Mouse (Mus musculus) megakaryocyte progenitor cell, adult 5-6 weeks (primary cell): Measurements from ENCODE around the gene Abraxas1. TPM values are rescaled to one million over a fixed set of nuclear protein-coding genes. Genes with fewer than 3 reads are reported as not detected.

ENCODE experiments used
- total RNA-seq, 2 experiments: library from RNA; stranded (forward) in 1 of 2; stranded (reverse) in 1 of 2; fragments of 157-497, 149-512 nt in 1 of 2; fragments of 200-1000 nt in 1 of 2; gene quantifications; 2 replicates each; pipeline versions ENCODE4 v1.2.3 to v1.2.4; 2015 to 2017

The Abraxas1 gene
- total RNA-seq, 2 experiments from 2014 or later: 33.5 to 33.9 TPM

Other genes with a start within 250 kb of the Abraxas1 start
- 4,454 and 4,759 TPM in 2 replicates for gene Plac8, start 248.7 kb downstream of the Abraxas1 start, total RNA-seq (2015)
- 3,425 and 3,832 TPM in 2 replicates for gene Plac8, start 248.7 kb downstream of the Abraxas1 start, total RNA-seq (2017)
- 41.9 and 51.4 TPM in 2 replicates for gene Coq2, start 145.8 kb downstream of the Abraxas1 start, total RNA-seq (2015)
- 41.3 and 42.0 TPM in 2 replicates for gene Coq2, start 145.8 kb downstream of the Abraxas1 start, total RNA-seq (2017)
- 20.9 and 26.2 TPM in 2 replicates for gene Hpse, start 101.2 kb downstream of the Abraxas1 start, total RNA-seq (2015)
- gene Hpse, start 101.2 kb downstream of the Abraxas1 start, total RNA-seq (2017): 24.9 and 25.6 TPM in 2 replicates
- gene Helq, start 22.4 kb downstream of the Abraxas1 start, total RNA-seq (2015): 17.5 and 29.2 TPM in 2 replicates
- gene Helq, start 22.4 kb downstream of the Abraxas1 start, total RNA-seq (2017): 20.3 and 21.2 TPM in 2 replicates
- 97.1 and 108 TPM in 2 replicates for gene Mrps18c, start 22.3 kb downstream of the Abraxas1 start, total RNA-seq (2015)
- 176 and 192 TPM in 2 replicates for gene Mrps18c, start 22.3 kb downstream of the Abraxas1 start, total RNA-seq (2017)
- 0.07 TPM in 1 of 2 replicates, not detected in the other for gene Gpat3, start 24.7 kb upstream of the Abraxas1 start, total RNA-seq (2015)
- 0.27 and 0.37 TPM in 2 replicates for gene Gpat3, start 24.7 kb upstream of the Abraxas1 start, total RNA-seq (2017)